ENCODE assay signal across 7 mouse cellular contexts in genomic region chr5:140336680-140337079, GRCm38 (mm10). TPM values are rescaled to one million over a fixed set of nuclear protein-coding genes. Genes with fewer than 3 reads are reported as not detected.
DNase-seq lines count a peak whose midpoint lies in the region; ATAC-seq and TF ChIP-seq lines count a peak whose summit lies in the region.

No protein-coding gene starts in this region.

- H3K4me2 ChIP-seq in hindbrain, embryonic 11.5 days (replicated peaks; ENCODE audit: low read depth, low read length) = no peak overlapping the region
- no peak overlapping the region for H3K4me2 ChIP-seq in hindbrain, embryonic 12.5 days (replicated peaks)

- TF ChIP-seq POLR2A in thymus, adult 2 months (IDR thresholded peaks at IDR 0.05; ENCODE audit: control insufficient read depth, extremely low read depth, insufficient read depth, low read length, poor library complexity) = no peak

- no peaks in the 10 kb centered on the region for H3K27me3 ChIP-seq in hindbrain, embryonic 11.5 days (ENCODE audit: control insufficient read depth, insufficient read depth, low read length)
- no peaks in the 10 kb centered on the region for H3K27me3 ChIP-seq in hindbrain, embryonic 12.5 days
- no peaks in the 10 kb centered on the region for H3K27me3 ChIP-seq in thymus, adult 2 months (ENCODE audit: control insufficient read depth, insufficient read depth, low read length)

- no peaks in the 10 kb centered on the region for H3K4me1 ChIP-seq in hindbrain, embryonic 11.5 days (replicated peaks; ENCODE audit: control insufficient read depth, insufficient read depth, low read length)
- H3K4me1 ChIP-seq in hindbrain, embryonic 12.5 days = 0 out of 2 replicates have a peak, but pooled peaks cover 4% of the 10 kb centered on the region
- peaks cover 2% of the 10 kb centered on the region for H3K4me1 ChIP-seq in thymus, adult 2 months (replicated peaks; ENCODE audit: control insufficient read depth, insufficient read depth, low read length)

- no peak overlapping the region for H3K4me3 ChIP-seq in hindbrain, embryonic 11.5 days (ENCODE audit: low read depth, low read length)
- H3K4me3 ChIP-seq in hindbrain, embryonic 12.5 days = no peak overlapping the region
- H3K4me3 ChIP-seq in thymus, adult 2 months (ENCODE audit: control insufficient read depth, insufficient read depth, low read length) = no peak overlapping the region

- no peak overlapping the region for H3K27ac ChIP-seq in hindbrain, embryonic 11.5 days (ENCODE audit: low read depth, low read length)
- H3K27ac ChIP-seq in hindbrain, embryonic 12.5 days = no peak overlapping the region
- H3K27ac ChIP-seq in thymus, adult 2 months (ENCODE audit: control insufficient read depth, insufficient read depth, low read length) = no peak overlapping the region

- 0 out of 2 replicates have a peak, but pooled peaks cover 2% of the 10 kb centered on the region for H3K36me3 ChIP-seq in hindbrain, embryonic 11.5 days (ENCODE audit: control insufficient read depth, insufficient read depth, low read length)
- peaks cover 40% of the 10 kb centered on the region for H3K36me3 ChIP-seq in hindbrain, embryonic 12.5 days
- H3K36me3 ChIP-seq in thymus, adult 2 months (ENCODE audit: control insufficient read depth, insufficient read depth, low read length) = 0 out of 2 replicates have a peak, but pooled peaks cover 8% of the 10 kb centered on the region

- 75% methylated on average over 1 of the region's 1 CpGs for WGBS in hindbrain, embryonic 11.5 days
- WGBS in hindbrain, embryonic 12.5 days = 85% methylated on average over 1 of the region's 1 CpGs
- 82% methylated on average over 1 of the region's 1 CpGs for WGBS in thymus, adult 2 months

- H3K9ac ChIP-seq in hindbrain, embryonic 11.5 days (ENCODE audit: low read depth, low read length) = no peak overlapping the region
- H3K9ac ChIP-seq in hindbrain, embryonic 12.5 days = no peak overlapping the region

- H3K9me3 ChIP-seq in hindbrain, embryonic 11.5 days (ENCODE audit: control insufficient read depth, low read length) = no peaks in the 10 kb centered on the region
- no peaks in the 10 kb centered on the region for H3K9me3 ChIP-seq in hindbrain, embryonic 12.5 days (replicated peaks)

- TF ChIP-seq CTCF in thymus, adult 2 months (IDR thresholded peaks at IDR 0.05; ENCODE audit: borderline replicate concordance, control insufficient read depth, extremely low read depth, insufficient read depth, low read length, poor library complexity) = no peak

- DNase-seq in hindbrain, embryonic 11.5 days (ENCODE audit: low spot score) = peak; percentile 59
- DNase-seq in thymus, adult 2 months = peak; percentile 51
- no peak for DNase-seq in thymus, adult 18-20 months
- DNase-seq in cerebellum, postnatal 14 days = peak; percentile 71 to 75
- DNase-seq in lung, postnatal 10 days = peak; percentile 59
- DNase-seq in yolk sac, embryonic 10.5 days (ENCODE audit: low spot score) = no peak

- no peak for ATAC-seq in hindbrain, embryonic 11.5 days (ENCODE audit: low FRiP score)
- ATAC-seq in hindbrain, embryonic 12.5 days (ENCODE audit: low FRiP score) = no peak

RNA-seq across cellular contexts. Expression of gene Mrm2, which starts 5.0 kb away (rescaled TPM):
- 21.9 and 22.0 TPM in 2 replicates for polyA plus RNA-seq in hindbrain, embryonic 11.5 days (2014; fragmentation: Nextera tagmentation; extraction: Ambion mirVana)
- polyA plus RNA-seq in hindbrain, embryonic 12.5 days (2016; fragmentation: Nextera tagmentation; extraction: Ambion mirVana) = 18.9 and 20.9 TPM in 2 replicates
- polyA plus RNA-seq in thymus, adult 2 months (2012; rRNA removed) = 9.0 and 10.0 TPM in 2 replicates

RNA-seq across cellular contexts. Expression of gene Nudt1, which starts 15.2 kb away (rescaled TPM):
- 36.0 and 41.5 TPM in 2 replicates for polyA plus RNA-seq in hindbrain, embryonic 11.5 days (2014; fragmentation: Nextera tagmentation; extraction: Ambion mirVana)
- 31.1 and 32.1 TPM in 2 replicates for polyA plus RNA-seq in hindbrain, embryonic 12.5 days (2016; fragmentation: Nextera tagmentation; extraction: Ambion mirVana)
- polyA plus RNA-seq in thymus, adult 2 months (2012; rRNA removed) = 23.3 and 25.0 TPM in 2 replicates

RNA-seq across cellular contexts. Expression of gene Mad1l1, which starts 15.3 kb away (rescaled TPM):
- polyA plus RNA-seq in hindbrain, embryonic 11.5 days (2014; fragmentation: Nextera tagmentation; extraction: Ambion mirVana) = 35.1 and 37.2 TPM in 2 replicates
- polyA plus RNA-seq in hindbrain, embryonic 12.5 days (2016; fragmentation: Nextera tagmentation; extraction: Ambion mirVana) = 39.9 and 44.8 TPM in 2 replicates
- 197 and 252 TPM in 2 replicates for polyA plus RNA-seq in thymus, adult 2 months (2012; rRNA removed)

RNA-seq across cellular contexts. Expression of gene Snx8, which starts 52.4 kb away (rescaled TPM):
- polyA plus RNA-seq in hindbrain, embryonic 11.5 days (2014; fragmentation: Nextera tagmentation; extraction: Ambion mirVana) = 5.4 and 7.4 TPM in 2 replicates
- 21.1 and 22.1 TPM in 2 replicates for polyA plus RNA-seq in hindbrain, embryonic 12.5 days (2016; fragmentation: Nextera tagmentation; extraction: Ambion mirVana)
- 12.4 and 14.7 TPM in 2 replicates for polyA plus RNA-seq in thymus, adult 2 months (2012; rRNA removed)

Comparison
In these comparisons a context has a peak if more than half of its experiments do, and no peak if none do; other contexts are left out.
1. DNase-seq: peak in hindbrain, embryonic 11.5 days (single experiment), thymus, adult 2 months (single experiment), cerebellum, postnatal 14 days (2 of 2) and lung, postnatal 10 days (single experiment); none in thymus, adult 18-20 months (0 of 2) and yolk sac, embryonic 10.5 days (single experiment).